Mouse (Mus musculus) monocyte, adult 5-6 weeks (primary cell): ENCODE measurements around the gene Zbtb8a. TPM values are rescaled to one million over a fixed set of nuclear protein-coding genes. Genes with fewer than 3 reads are reported as not detected.
A peak's percentile ranks its signal among the peaks of the same experiment; 100 is the strongest.

ENCODE experiments used
- ATAC-seq: fragments of 153-309, 156-312 bp; replicated peaks from 2 replicates; pipeline ENCODE4 v1.8.0; 2017; ENCODE audit warnings: mild to moderate bottlenecking; ENCODE audit not compliant: low TSS enrichment, insufficient number of reproducible peaks, severe bottlenecking, poor library complexity, low FRiP score
- total RNA-seq: library from RNA; stranded (forward); fragments of 200-1000, 200-491, 200-594 nt; gene quantifications from 3 replicates; pipeline ENCODE4 v1.2.3, GENCODE M21; 2017

Zbtb8a gene
- total RNA-seq, 1 experiment from 2014 or later: 4.5 TPM

DNA sequence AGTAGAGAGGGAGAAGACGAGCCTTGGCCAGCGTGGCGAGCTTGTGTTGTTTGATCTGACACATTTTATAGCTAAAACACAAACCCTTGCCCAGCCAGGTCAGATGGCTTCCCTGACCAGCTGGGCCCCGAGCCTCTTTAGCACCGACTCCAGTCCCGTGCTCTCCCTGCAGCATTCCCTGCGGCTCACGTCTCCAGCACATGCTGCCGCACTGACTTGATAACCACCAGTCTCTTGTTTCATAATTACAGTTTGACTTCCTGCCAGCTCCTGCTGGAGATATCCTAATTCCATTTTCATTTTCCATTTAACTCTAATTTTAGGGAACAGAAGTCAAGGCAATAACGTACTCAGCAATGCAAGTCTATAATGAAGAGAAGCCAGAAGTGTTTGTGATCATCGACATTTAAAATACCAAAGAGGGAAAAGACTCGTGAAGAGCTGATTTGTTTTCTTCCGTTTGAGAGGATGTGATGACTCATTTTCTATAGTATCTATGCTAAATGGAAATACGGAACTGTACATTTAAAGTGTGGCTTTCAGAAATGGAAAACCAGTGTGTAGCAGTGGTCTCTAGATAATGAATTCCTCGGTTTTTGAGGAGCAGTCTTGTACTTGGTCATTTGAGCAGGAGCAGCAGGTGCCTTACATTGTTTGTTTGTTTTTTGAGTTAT is 31.3 kb downstream of the Zbtb8a start:
- no peak for ATAC-seq

DNA sequence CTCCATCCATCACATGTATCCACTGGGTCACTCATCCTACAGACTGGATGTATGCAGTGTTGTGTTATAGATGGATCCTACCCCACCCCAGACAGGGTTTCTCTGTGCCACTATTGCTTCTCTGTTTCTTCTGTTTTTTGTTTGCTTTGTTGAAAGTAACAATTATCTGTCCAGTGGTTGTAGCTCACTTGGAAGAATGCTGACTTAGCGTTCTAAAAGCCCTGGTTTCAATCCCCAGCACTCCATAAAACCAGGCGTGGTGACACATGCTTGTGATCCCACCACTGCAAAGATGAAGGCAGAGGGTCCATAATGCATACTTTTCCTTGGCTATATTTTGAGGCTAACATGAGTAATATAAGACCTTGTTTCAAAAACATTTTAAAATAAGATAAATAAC is 35.2 kb downstream of the Zbtb8a start:
- ATAC-seq: no peak

DNA sequence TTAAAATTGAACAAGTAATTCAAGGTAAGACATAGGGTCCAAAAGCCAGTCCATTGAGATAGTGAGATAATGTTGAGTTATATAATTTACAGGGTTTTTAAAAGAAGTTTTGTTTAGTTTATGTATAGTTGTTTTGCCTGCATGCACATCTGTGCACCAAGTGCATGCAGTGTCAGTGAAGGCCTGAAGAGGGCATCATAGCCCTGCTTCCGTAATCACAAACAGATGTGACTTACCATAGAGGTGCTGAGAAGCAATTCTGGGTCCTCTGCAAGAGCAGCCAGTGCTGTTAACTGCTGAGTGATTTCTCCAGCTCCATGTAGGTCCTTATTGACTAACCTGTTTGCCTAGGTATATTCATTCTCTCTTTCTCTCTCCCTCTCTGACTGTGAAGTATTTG is 36.0 kb downstream of the Zbtb8a start:
- no peak for ATAC-seq

DNA sequence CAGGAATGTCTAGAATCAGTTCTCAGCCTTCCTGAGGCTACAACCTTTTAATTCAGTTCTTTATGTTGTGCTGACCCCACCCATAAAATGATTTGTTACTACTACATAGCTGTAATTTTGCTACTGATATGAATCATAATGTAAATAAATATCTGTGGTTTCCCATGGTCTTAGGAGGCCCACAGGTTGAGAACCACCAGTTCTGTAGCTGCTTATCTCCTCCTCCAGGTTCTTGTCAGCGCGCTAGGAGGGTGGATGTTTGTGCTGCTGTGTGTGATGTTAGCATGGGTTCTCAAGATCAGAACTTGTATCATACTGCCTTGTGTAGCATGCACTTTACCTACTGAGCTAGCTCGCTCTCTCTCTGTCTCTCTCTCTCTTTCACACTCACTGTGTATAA is 38.2 kb downstream of the Zbtb8a start:
- no peak for ATAC-seq

DNA sequence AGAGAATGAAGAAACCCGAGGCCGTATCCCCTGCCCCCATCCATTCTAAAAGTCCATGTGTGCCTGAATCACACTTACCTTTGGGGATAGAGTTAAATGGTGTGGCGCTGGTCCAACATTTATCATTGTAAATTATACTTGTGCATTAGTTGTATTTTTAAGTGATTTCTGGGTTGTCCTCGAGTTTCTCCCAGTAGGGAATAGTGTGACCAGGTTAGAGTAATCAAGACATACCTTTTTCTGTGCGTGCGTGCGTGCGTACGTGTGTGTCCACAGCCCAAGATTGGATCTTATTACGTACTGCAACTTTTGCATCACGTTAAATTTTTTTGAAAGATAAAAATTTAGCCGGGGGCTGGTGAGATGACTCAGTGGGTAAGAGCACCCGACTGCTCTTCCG is 41.6 kb downstream of the Zbtb8a start:
- ATAC-seq: no peak

DNA sequence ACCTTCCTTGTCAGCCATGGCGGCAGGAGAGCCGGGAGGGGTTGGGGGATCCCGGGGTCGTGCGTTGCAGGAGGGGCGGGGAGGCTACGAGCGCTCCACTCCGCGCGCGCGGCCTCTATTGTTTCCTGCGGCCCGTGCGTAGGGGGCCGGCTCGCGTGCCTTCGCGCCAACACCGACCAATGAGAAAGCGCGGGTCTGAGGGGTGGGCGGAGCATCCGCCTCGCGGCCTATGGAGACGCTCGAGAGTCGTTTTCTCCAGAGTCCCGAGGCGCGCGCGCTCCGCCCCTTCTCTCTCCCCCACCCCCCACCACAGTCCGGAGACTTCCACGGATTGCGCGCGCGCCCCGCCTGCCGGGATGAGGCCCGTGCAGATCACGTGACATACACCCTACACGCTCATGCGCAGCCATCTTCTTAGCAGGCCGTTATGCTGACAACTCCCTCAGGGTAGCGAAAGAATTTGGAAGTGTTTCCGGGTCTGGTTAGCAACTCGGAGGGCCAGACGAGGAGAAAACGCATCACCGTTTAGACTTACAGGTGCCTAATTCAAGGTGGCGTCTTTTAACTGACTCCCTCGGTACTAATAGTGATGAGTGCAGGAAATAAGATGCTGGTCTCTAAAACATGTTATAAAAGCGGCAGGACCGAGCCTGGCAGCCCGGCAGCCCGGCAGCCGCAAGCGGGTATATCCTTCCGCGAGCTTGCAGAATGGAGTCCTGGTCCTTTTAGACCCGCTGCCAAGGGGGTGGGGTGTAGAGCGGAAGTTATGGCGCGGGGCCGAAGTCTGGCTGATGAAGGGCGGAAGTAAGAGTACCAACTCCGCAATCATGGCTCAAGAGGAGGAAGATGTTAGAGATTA is 42.5 kb downstream of the Zbtb8a start, which contains the start of the genes Rbbp4 and Zbtb8os:
Rbbp4 (minus strand) TSS at position 155 of the 859 bp plus-strand sequence.
Zbtb8os (plus strand) TSS at position 480 of the 859 bp plus-strand sequence.
- peak; percentile 85 for ATAC-seq

DNA sequence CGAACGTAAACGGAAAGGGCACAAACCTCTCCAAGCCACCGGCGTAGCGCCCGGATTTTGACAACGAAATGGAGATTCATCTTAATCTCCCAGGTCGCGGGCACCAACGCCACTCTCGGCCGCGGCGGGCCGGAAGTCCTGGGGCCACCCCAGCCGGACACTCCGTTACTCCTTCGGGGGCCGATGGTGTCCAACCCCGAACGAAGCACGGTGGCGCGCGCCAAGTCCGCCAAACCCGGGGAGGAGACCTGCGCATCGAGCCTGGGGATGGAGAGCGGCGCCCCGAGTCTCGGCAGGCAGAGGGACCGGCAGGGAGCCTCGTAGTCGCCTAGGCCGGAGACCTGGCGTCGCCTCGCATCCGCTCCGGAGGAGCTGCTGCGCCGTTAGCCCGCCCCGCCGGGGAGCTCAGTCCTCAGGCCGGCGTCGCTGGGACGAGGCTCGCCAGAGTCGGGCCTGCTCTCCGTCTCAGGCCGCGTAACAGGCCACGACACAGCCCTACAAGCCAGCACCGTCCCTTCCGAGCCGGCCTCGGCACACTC is 43.2 kb downstream of the Zbtb8a start:
- ATAC-seq: no peak

DNA sequence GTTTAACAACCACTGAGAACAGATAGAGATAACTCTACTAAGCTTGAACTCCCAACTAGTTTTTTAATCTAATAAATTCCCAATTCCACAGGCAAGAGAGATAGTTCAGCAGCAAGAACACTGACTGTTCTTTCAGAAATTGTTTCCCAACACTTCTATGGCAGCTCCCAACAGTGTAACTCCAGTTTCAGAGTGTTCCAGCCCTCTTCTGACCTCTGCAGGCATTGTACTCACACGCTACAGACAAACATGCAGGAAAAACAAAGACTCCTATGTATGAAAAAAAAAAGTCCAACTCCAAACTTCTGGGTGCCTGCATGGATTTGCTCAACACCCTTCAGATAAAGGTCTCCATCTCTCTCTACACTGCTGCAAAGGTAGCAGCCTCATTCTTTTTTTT is 45.1 kb downstream of the Zbtb8a start:
- ATAC-seq: no peak

DNA sequence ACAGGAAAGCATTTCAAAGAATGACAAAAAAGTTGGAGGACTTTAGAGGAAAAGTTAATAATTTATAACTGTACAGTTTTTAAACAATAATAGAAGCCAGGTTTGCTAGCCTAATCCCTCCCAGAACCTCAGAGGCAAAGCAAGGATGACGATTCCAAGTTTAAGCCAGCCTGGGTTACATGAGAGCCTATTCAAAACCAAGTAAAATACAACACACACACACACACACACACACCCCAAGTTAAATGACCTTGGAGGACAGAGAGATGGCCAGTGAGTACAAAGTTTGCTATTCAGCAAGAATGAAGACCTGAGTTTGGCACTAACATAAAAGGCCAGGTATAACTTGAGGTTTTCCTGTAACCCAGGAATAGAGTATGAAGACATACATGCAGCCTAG is 51.7 kb downstream of the Zbtb8a start:
- ATAC-seq: no peak

DNA sequence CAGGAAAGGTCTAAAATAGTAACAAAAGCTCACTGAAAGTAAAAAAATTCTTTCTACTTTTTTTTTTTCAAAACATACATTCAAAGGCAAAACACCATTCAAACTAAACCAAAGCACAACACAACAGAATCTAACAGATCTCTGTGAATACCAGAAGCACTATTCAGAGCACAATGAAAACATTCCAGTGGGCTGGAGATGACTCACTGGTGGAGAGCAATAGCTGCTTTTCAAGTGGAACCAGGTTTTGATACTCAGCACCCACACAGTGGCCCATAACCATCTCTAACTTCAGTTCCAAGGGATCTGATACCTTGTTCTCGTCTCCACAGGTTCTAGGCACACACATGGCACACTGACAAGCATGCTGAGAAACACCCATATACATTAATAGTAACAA is 53.2 kb downstream of the Zbtb8a start:
- ATAC-seq: no peak

DNA sequence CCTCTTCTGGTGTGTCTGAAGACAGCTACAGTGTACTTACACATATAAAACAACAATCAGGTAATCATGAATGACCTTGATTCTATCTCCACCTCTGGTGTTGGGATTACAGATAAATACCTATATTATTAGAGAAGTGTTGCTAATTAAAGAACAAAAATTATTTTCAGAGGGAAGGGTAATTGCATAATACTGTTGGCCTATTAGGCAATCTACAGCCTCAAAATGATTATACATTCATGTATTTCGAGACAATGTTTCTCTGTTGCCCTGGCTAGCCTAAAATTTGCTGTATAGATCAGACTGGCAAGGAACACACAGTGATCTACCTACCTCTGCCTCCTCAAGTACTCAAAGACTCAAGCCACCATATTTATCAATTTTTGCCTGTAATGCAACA is 54.4 kb downstream of the Zbtb8a start:
- ATAC-seq: no peak

DNA sequence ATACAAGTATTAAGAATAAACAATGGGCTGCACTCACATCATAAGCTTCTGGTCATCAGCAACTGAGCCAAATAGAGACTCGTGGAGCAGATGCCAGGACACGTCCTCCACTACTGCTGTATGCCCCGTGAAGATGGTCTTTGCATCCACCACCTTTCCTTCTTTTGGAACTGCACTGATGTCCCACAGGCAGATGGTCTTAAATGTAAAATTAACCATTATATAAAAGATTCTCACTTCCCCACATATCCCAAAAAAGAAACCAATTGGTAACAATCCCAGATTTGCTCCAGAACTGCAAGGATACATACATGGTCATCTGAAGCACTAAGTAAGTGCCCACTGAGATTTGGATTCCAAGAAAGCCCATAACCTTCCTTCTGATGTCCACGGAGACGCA is 55.9 kb downstream of the Zbtb8a start:
- ATAC-seq: no peak

DNA sequence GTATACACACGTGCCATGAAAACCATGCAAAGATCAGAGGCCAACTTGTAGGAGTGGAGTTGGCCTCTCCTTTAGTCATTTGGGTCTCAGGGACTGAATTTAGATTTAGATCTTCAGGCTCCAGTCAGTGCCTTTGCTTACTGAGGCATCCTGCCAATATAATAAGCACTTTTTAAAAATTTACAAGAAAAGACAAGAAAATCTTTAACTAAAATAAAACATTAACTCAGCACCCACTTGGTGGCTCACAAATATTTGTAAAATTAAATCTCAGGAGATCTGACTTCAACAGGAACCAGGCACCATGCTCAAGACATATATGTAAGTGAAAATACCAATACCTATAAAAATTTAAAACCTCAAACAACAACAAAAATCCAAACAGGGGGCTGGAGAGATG is 57.0 kb downstream of the Zbtb8a start:
- no peak for ATAC-seq

DNA sequence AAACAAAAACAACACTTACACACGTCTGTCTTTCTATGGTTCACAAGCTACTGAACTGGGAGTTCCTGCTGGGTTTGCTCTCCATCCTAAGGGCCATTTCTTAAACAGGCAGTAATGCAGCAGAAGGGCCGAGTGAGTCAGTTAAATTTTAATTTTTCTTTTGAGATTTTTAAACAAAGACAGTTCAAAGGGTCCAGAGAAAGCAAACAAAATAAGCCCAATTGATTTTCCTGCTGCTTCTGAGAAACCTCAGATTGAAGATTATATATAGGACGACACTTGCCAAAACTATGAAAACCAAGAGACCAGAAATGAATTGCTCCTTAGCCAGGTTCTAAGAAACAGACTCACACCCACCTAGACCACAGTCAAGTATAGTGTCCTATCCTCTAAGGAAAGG is 64.0 kb downstream of the Zbtb8a start:
- ATAC-seq: no peak

DNA sequence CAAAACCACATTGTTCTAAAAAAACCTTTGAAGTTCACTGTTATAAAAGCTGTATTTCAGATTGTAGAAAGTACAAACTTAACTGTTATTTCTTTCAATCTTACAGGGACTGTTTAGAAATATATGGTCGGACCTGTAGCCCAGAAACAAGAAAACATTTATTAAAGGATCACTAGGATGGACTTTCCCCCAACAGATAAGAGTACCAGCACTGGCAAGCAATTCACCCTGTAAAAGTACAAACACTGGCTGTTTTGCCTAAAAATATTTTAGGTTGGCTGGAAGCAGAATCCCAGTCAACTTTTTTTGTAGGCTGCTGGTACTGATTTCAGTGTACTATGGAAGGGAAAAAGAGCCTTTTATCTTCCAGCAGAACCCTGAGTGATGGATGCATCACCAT is 70.0 kb downstream of the Zbtb8a start:
- ATAC-seq: no peak

DNA sequence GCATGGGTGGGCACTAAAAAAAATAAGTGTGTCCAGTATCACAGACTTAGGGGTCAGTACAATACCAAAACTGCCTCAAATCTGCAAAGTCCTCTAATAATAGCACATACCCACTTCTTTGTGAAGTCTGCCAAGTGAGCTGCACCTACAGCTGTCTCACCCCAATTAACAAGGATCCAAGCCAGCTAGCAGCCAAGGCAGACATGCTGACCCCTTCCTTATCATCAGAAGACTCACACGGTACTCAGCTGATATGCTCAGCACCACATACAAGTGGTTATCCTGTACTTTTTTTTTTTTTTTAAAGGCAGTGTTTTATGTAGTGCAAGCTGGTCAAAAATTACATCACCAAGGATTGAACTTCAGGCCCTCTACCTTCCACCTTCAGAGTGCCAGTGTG is 73.6 kb downstream of the Zbtb8a start:
- no peak for ATAC-seq

DNA sequence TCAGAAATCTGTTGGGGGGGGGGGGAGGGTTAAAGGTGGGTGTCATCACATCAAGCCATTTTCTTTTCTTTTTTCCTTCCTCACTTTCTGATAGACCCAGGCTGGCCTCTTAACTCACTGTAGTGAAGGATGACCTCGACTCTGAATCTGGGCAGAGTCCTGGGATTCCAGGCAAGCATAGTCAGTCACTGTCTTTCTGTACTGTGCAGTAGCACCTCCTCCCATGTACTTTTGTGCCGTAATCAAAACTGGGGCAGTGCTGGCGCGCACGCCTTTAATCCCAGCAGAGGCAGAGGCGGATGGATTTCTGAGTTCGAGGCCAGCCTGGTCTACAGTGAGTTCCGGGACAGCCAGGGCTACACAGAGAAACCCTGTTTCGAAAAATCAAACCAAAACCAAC is 74.1 kb downstream of the Zbtb8a start:
- no peak for ATAC-seq
